Mouse (Mus musculus) embryo, embryonic 11 days (tissue): ENCODE results near the gene Dek.
A peak's percentile ranks its signal among the peaks of the same experiment; 100 is the strongest.

ENCODE experiments used
- DNase-seq: peaks from one replicate; pipeline ENCODE4 v3.0.0-alpha.2; 2015

The Dek gene

GRCm38 (mm10) chr13:47106580-47106888 lies 533 bp upstream of the Dek start:
- DNase-seq, result no peak

DNA sequence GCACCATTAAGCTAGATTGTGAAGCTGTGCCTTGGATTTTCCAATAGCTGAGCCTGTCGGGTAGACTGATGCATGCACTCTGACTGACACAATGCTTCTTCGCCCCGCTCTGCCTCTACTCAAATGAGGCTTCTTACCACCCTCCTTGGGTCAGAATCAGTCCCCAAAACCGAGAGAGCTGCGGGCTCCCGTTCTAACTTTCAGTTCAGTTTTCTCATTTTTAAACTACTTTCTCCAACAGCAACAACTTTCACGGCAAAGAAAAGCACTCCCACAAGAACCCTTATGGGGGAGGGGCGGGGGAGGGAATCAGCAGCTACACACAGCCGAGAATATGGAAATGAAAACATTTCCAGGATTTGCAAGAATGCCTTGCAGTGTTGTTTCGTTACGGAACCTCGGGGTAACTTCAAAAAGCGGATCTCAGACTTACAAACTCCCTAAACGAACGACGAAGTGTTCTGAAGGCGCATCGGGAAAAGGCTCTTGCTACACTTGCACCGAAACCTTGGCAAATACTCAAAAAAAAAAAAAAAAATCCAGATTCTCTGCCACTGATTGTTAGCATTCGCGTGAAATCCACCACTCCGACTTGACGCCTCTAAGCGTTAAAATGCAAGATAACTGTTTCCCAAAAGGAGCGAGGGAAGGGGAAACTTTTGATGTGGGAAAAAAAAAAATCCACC lies 1.0 kb downstream of the Dek start:
- peak; percentile 68 for DNase-seq

- DNase-seq, result no peak
Observed at GRCm38 (mm10) chr13:47104146-47104545, 1.9 kb downstream of the Dek start.

DNA sequence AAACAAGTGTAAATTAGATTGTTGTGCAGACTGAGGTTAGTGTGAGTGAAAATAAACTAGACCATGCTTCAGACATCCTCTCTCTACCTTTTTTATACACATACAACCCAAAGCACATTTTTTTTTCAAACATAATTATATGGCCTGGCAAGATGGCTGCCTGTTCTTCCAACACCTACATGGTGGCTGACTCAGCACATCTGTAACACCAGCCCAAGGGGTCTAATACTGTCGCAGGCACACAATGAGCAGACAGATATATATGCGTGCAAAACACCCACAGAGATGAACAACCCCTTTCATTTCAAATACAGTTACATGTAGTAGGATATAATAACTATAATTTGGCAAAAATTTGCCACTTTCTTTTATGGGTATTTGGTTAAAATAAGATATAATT lies 5.4 kb downstream of the Dek start:
- no peak for DNase-seq

DNA sequence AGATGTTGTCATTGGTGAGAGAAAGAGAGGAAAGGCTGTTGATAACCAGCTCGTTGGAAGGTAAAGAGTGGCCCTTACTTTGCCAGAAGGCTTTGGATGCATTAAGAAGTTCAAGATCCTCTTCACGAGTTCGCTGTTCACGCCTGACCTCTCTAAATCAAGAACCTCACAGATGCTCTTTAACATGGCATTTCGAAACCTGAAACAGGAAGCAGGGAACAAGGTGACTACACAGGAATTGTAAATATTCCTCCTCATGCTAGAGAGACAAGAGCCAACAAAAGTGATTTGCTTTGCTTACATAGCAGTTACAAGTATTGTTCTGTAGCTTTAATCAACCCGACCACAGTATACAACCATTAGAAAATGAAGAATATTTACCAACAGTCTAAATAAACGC lies 6.7 kb downstream of the Dek start:
- DNase-seq, result no peak

DNA sequence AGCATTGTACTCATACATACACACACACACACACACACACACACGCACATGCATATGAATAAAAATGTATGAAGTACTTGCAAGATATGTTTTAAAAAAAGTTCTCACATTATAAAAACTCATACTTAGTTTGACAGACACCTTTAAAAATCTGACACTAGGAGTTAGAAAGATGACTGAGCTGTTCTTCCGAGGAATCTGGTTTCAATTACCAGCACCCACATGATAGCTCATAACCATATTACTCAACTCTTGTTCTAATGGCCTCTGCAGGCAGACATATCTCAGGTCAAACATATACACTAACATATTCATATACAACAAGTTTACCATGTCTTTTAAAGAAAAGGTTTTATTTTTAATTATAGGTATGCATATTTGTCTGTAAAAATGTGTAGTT lies 9.4 kb downstream of the Dek start:
- no peak for DNase-seq

- DNase-seq, result no peak
Observed at GRCm38 (mm10) chr13:47093791-47094190, 12.2 kb downstream of the Dek start.

DNA sequence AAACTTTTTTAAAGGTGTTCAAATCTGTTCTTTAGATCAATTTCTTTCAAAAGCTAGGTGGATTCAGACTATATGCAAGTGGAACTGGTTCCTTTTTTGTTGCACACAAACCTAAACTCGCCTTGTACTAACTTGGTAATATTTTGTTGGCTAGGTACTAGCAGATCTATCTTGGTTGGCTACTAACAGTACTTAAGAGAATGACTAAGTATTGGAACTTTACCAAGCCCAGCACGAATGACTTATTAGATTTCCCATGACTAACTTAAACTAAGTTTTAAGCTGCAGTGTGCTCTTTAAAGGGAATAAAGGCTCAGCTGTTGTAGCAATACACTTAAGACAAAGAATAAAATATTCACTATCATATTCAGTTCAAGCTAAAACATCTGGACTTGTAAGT lies 16.7 kb downstream of the Dek start:
- no peak for DNase-seq

GRCm38 (mm10) chr13:47088433-47088832 lies 17.6 kb downstream of the Dek start:
- DNase-seq, result no peak

DNA sequence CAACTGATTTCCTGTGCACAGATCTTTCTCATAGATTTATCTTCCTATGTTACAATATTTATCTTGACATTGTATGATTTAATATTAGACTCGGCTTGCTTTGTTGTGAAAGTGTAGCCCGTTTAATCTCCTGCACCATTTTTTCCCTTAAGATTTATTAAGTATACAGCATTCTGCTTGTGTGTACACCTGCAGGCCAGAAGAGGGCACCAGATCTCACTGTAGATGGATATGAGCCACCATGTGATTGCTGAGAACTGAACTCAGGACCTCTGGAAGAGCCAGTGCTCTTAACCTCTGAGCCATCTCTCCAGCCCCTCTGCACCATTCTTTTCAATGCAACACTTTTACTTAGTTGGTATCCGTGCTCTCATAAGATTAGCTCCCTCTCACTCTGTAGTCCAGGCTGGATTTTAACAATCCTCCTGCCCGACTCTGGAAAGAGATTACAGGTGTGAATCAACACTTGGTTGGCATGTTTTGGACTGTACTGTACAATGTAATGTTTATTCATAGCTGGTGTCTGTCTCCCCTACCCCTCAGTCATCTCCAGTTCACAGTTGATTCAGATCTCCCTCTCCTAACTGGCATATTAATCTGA lies 25.0 kb downstream of the Dek start:
- DNase-seq, result peak; percentile 11

DNA sequence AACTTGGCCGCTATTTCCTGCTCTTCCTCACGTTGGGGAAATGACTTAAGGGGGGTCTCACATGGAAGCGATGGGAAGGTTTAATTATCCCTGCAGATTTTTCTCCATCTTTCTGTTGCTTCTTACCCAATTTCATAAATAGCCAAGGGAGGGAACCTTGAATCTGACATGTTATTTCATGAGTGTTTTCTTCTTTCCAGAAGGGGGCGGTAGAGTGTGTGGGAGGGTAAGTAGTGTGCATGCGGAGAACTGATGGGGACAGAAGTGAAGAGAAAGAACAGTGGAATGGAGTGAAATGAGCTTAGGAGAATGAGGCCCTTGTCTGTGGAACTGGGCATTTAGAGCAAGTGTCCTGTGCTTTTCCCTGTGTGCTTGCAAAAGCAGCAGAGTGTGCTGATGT lies 27.2 kb downstream of the Dek start:
- DNase-seq, result no peak

GRCm38 (mm10) chr13:47077367-47077766 lies 28.6 kb downstream of the Dek start:
- DNase-seq, result no peak

- DNase-seq, result no peak
Observed at GRCm38 (mm10) chr13:47076156-47076555, 29.8 kb downstream of the Dek start.

- DNase-seq, result no peak
Observed at GRCm38 (mm10) chr13:47072484-47072883, 33.5 kb downstream of the Dek start.

- DNase-seq, result no peak
Observed at GRCm38 (mm10) chr13:47071871-47072270, 34.1 kb downstream of the Dek start.

DNA sequence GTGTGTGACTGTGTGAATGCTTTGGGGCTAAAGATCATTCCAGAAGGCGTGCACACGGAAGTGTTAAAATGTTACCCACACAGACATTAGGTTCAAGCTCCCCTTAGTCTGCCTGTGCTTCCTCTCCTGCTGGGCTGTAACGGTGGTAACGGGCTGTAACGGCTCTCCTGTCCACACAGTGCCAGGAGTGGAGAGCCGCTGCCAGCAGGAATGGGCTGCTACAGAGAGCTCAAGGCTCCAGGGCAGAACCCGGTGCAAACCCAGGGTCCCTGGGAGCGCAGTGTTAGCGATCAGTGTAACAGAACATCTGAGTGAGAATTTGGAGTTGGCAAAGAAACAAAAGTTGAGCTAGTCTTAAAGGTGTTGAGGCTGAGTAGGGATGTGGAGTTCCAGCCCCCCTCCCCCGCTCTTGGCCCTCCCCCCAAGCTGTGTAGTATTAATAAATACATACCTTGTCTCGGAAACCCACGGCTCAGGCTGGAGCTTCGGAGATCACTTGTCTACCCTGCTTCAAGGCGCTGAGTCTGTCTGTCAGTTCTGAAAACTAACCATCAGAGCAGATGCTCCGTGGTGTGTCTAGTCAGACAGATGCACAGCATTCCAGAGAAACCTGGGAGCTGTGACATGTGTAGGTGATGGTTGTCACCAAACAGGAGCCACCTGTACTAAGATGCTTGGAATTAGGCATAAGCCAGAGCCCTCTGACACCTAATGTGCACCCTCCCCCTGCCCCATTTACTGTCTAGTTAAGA lies 35.5 kb downstream of the Dek start:
- no peak for DNase-seq

DNA sequence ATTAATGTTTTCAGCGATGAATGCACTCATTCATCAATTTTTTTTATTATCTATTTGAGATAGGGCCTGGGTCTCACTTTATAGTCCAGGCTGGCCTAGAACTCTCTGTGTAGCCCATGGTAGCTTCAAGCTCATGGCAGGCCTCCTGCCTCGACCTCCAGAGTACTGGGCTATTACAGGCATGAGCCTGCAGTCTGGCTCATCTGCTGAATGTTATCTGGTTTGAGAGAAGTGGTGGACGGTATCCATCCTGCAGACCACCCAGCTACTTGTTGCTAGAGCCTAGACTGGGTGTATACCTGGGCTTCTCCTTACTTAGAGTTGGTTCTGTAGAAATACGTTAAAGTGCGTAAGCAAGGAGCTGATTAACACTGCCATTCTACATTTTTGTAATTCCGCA lies 39.0 kb downstream of the Dek start:
- no peak for DNase-seq

GRCm38 (mm10) chr13:47066516-47066915 lies 39.5 kb downstream of the Dek start:
- DNase-seq, result no peak

DNA sequence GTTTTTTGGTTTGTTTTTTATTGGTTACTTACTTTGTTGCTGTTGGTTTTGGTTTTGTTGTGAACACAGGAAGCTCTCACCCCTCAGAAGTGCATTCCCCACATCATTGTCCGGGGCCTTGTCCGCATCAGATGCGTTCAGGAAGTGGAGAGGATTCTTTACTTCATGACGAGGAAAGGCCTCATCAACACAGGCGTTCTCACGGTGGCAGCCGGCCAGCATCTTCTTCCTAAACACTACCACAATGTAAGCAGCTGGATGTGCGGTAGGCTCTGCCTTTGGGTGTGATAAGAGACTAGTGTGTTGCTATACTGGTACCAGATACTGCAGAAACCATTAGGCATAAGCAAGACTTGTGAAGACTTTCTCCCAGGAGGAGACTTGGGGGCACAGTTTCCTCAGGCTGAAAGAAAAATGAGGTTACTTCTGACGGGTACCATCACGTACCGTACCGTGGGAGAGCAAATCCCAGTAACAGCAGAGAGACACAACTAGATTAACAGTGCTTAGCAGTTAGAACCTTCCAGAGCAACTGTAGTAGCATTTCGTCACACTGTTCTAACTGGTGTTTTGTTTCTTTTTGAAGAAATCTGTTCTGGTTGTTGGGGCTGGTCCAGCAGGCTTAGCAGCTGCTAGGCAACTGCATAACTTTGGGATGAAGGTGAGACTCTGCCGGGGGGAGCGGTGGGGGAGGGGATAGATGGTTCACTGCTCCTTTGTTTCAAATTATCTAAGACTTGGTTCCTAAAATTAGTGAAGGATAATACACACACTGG lies 41.8 kb downstream of the Dek start:
- no peak for DNase-seq

GRCm38 (mm10) chr13:47062756-47063155 lies 43.2 kb downstream of the Dek start:
- no peak for DNase-seq

DNA sequence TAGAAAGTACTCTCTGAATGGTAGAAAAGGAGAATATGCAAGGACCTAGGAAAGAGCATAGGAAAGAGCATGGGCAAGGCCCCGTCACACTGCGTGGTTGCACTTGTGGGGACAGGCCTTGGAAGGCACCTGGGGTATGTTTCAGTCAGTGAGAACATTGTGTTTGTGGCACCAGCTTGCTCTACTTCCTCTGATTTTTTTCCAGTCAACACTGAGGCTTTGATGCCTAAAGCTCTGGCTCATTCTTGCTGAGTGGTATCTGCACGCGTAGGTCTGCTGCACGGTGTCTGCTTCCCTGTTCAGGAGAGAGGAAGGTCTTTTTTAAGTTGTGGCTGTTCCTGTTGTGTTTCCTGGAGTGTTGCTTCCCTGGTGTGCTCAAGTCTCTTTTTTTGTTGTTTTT lies 49.2 kb downstream of the Dek start:
- no peak for DNase-seq

- DNase-seq, result no peak
Observed at GRCm38 (mm10) chr13:47056126-47056525, 49.9 kb downstream of the Dek start.

DNA sequence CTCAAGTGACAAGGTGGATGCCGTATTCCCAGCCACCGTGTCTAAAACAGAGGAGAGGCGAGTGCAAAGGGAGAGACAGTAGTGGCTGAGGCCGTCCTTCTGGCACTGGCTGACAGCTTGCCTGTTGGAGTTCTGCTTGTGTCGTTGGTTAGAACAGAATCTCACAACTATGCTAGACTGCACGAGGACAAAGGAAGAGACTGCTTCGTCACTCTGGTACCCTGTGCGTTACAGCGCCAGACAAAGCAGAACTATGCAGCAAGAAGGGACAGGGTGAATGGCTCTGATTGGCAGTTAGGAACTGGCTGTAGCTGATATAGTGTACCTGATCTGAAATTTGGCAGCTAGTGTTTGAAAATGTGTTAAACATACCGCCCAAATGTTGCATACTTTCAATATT lies 52.0 kb downstream of the Dek start:
- DNase-seq, result peak; percentile 11

DNA sequence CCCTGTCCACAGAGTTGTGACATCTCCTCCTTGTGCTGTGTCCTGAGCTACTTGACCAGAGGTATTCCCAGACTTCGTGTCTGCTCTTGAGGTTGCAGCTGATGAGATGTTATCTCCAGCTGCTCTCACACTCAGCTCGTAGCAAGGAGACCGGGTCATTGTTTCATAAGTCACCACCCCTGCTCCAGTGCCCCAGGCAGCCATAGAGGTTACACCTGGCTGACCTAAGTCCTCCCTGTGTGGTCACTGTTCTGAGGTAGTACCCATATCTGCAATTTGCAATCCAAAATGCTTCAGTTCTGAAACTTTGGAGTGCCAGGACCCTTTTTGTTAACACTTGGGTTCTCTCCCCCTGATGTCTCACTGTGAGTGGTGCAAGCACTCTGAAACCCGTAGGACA lies 56.0 kb downstream of the Dek start:
- no peak for DNase-seq
